Mouse (Mus musculus): Measurements from ENCODE around the gene Trim6. TPM values are rescaled to one million over a fixed set of nuclear protein-coding genes. Genes with fewer than 3 reads are reported as not detected.

The Trim6 gene
- total RNA-seq, 2 experiments from 2014 or later, result 0.41 to 0.47 TPM

Other genes with a start within 250 kb of the Trim6 start
- gene Olfr635, start 247.6 kb upstream of the Trim6 start, total RNA-seq (2021), result under 1 TPM; 0.11 TPM
- not detected for gene Olfr638, start 220.0 kb upstream of the Trim6 start, total RNA-seq (2021)
- gene Olfr639, start 201.5 kb upstream of the Trim6 start, total RNA-seq (2021), result under 1 TPM; 0.09 to 0.16 TPM
- not detected for gene Olfr640, start 193.2 kb upstream of the Trim6 start, total RNA-seq (2021)
- gene Olfr641, start 183.3 kb upstream of the Trim6 start, total RNA-seq (2021), result not detected
- not detected for gene Olfr642, start 166.1 kb upstream of the Trim6 start, total RNA-seq (2021)
- gene 4930516K23Rik, start 157.3 kb upstream of the Trim6 start, total RNA-seq (2021), result not detected
- gene Olfr644, start 146.9 kb upstream of the Trim6 start, total RNA-seq (2021), result not detected
- not detected for gene Olfr645, start 133.3 kb upstream of the Trim6 start, total RNA-seq (2021)
- gene Olfr646, start 113.9 kb upstream of the Trim6 start, total RNA-seq (2021), result not detected
- not detected for gene Ubqln5, start 89.0 kb upstream of the Trim6 start, total RNA-seq (2021)
- not detected for gene Olfr643, start 81.4 kb upstream of the Trim6 start, total RNA-seq (2021)
- not detected for gene Ubqln3, start 75.5 kb upstream of the Trim6 start, total RNA-seq (2021)
- not detected for gene Ubqlnl, start 68.2 kb upstream of the Trim6 start, total RNA-seq (2021)
- not detected for gene Olfm5, start 54.0 kb upstream of the Trim6 start, total RNA-seq (2021)
- under 1 TPM; 0.11 to 0.18 TPM for gene Olfr648, start 35.4 kb upstream of the Trim6 start, total RNA-seq (2021)
- gene Olfr649, start 22.8 kb upstream of the Trim6 start, total RNA-seq (2021), result not detected
- gene Trim34a, start 25.7 kb downstream of the Trim6 start, total RNA-seq (2021), result 1 to 10 TPM; 1.1 to 1.2 TPM
- under 1 TPM; 0.42 to 0.62 TPM for gene Trim5, start 69.3 kb downstream of the Trim6 start, total RNA-seq (2021)
- 1 to 10 TPM; 2.1 to 2.2 TPM for gene Trim12a, start 96.7 kb downstream of the Trim6 start, total RNA-seq (2021)
- gene Trim34b, start 110.7 kb downstream of the Trim6 start, total RNA-seq (2021), result not detected
- 1 to 10 TPM; 1.4 to 1.9 TPM for gene Trim12c, start 134.6 kb downstream of the Trim6 start, total RNA-seq (2021)
- not detected for gene Trim30b, start 151.1 kb downstream of the Trim6 start, total RNA-seq (2021)
- under 1 TPM in 1 of 2 experiments, not detected in 1; 0.25 TPM for gene Trim30c, start 182.0 kb downstream of the Trim6 start, total RNA-seq (2021)
- under 1 TPM; 0.67 to 0.73 TPM for gene Trim30a, start 246.4 kb downstream of the Trim6 start, total RNA-seq (2021)